Mouse (Mus musculus): ENCODE data around the gene Ndufaf1.

DNA sequence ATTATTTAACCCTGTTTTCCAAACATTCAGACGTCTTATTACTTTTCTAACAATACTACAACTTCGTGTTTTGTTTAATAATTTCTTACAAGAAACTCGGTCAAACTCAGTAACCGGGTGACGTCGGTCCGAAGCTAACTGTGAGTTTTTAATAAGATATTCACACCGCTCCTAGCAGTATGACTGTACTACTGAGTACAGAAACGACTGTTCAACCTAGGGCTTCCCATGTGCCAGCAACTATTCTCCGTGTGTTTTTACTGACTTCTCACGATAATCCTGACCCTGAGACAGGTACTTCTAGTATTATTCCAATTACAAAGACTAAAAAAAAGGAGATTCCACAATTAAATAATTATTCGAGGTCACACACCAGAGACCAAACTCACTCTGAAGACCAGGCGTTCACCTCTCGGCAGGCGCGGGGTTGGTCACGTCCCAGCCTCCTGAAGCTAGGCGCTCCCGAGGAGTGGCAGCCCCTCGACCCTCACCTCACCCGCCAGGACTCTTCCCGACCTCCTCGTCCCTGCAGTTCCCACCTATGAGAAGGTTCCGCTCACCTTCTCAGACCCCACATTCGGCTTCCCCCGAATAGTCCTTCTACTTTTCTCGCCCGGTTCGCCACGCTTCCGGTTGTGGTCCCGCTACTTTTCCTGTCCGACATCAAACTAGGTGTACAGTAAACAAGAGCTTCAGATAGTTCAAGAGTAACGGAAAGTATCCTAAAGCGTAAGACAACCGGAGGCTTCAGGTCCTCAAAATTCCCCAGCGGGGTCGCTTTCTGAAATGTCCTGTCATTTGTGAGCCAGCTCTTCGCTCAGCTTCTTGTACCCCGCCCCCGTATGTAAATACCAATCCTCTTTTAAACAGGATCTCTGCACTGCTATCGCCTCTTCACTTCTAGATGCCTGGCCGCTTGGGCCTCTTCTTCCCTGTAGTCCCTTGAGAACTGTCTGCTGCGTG lies at the start of gene Ndufaf1:
- TF ChIP-seq POLR2A (IDR thresholded peaks at IDR 0.05; ENCODE audit: insufficient read depth, low read depth, low read length) (peak; percentile 77), CTCF (IDR thresholded peaks at IDR 0.05) (no peak)

Data from heart, adult 2 months (tissue).